Mouse (Mus musculus) granulocyte monocyte progenitor cell, adult 5-6 weeks (primary cell): Measurements from ENCODE around the gene Frat1. TPM values are rescaled to one million over a fixed set of nuclear protein-coding genes. Genes with fewer than 3 reads are reported as not detected.

Experiments used
- ATAC-seq: replicated peaks from 2 replicates; pipeline ENCODE4 v1.8.0; 2016; ENCODE audit warnings: mild to moderate bottlenecking, moderate TSS enrichment, inconsistent platforms; ENCODE audit not compliant: poor library complexity, severe bottlenecking
- total RNA-seq, 2 experiments: library from RNA; stranded (forward) in 1 of 2; stranded (reverse) in 1 of 2; fragments of 200-712, 200-1000 nt in 1 of 2; fragments of >200 nt in 1 of 2; fragmentation: Nextera tagmentation in 1 of 2; gene quantifications; 2 replicates each; pipeline ENCODE4 v1.2.3; 2014 to 2017

Frat1 gene
- total RNA-seq, 2 experiments from 2014 or later, result 2.6 to 11.2 TPM

DNA sequence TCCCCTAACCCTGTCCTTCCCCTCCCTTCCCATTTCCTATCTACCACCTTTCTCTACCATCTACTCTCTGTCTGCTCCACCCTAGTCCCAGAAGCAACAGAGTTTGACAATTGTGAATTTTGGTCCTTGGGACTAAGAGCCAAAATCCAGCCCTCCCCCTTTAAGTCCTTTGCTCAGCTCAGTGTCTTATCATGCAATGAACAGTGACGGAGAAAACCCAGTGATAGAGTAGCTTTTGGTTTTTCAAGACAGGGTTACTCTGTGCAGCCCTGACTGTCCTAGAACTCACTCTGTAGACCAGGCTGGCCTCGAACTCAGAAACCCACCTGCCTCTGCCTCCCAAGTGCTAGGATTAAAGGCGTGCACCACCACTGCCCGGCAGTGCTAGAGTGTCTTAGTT, 16.4 kb upstream of the Frat1 start:
- ATAC-seq, result no peak

DNA sequence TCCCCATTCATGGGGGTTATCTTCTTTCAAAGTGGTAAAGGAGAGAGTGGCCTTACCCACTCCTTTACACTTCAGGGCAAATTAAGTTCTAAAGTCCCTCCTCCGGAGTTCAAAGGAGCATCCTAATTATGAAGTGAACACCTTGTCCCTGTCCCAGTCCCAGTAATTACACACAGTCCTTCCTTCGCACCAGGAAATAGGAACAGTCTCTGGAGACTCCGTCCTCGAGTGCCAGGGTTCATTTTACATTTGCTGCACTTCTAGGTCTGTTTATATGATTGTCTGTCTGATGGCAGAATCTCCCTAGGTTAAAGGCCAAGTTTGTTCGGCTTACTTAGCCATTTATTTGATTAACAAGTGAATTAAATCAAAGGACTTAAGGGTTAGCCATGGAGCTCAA, 13.4 kb upstream of the Frat1 start:
- ATAC-seq, result no peak

DNA sequence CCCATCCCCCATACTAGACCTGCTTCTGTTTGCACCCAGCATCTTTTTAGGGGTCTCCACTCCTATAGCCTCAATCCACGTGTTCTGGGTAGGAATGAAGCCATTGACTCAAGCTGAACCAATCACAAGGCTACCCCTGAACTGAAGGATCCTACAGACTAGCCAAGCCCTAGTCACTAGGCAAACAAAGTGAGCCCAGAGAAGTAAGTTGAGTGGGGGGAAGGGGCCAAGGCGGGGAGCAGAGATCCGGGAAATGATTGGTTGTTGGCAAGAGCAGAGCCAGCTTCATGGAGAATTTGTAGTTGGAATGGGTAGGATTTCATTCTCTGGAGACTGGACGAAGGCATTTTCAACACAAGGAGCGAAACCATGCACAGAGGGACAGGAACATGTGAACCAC, 12.9 kb upstream of the Frat1 start:
- no peak for ATAC-seq

DNA sequence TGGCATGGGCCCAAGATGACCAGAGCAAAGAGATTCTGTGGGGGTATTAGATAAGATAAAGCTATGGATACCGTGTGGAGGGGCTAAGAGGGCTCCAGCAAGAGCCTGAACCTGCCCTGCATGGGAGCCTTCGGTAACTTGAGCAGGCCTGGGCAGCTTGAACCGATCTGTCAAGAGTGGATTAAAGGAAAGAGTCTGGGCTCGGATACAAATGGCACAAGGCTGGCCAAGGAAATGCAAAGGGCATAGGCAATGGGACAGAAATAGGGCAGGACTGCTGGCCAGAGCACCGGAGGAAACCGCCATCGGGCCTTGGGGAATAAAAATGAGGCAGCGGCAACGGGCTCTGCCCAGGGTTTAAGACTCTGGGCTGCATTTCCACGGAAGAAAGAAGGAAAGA, 12.4 kb upstream of the Frat1 start:
- ATAC-seq, result no peak

DNA sequence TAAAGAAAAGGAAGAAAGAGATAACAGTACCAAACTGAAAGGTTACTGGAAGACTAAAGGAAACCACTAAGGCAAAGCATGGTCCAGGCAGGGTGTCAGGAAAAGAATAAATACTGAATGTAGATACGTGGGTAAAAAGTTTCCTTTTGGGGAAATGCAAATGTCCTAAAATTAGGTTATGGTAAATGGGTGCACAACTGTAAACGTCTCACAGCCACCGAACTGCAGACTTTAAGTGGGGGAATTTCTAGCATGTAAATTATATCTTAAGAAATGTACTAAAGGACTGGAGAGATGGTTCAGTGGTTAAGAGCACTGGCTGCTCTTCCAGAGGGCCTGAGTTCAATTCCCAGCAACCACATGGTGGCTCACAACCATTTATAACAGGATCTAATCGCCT, 11.0 kb upstream of the Frat1 start:
- ATAC-seq, result no peak

DNA sequence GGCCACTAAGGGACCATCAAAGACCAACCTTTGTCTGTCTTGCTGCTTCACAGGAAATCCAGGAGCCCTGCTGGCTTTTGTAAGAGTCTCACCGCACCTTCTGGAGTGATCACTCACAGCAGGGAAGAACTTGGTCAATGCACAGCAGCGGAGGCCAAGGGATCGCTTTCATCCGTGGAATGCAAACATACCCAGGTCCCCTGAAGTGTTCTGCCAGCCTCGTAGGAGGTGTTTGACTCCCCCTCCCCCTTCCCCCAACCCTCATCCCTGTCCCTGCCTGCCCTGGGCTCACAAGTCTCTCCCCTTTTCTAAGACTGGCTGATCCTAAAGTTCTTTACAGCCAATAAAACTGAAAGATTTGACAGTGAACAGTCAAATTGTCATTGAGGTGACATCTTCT, 8.3 kb upstream of the Frat1 start:
- ATAC-seq, result no peak

DNA sequence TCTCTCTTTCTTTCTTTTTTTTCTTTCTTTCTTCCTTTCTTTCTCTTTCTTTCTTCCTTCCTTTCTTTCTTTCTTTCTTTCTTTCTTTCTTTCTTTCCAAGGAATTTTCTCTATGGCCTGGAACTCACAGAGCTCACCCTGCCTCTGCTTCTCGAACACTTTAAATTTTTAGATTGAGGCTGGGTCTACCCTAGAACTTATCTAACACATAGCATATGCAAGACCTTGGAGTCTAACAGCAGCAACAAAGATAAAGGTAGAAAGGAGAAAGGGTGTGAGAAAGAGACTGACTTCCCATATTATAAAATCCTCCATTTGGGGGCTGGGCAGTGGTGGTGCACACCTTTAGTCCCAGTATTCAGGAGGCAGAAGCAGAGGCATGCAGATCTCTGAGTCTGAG, 7.2 kb upstream of the Frat1 start:
- ATAC-seq, result no peak

DNA sequence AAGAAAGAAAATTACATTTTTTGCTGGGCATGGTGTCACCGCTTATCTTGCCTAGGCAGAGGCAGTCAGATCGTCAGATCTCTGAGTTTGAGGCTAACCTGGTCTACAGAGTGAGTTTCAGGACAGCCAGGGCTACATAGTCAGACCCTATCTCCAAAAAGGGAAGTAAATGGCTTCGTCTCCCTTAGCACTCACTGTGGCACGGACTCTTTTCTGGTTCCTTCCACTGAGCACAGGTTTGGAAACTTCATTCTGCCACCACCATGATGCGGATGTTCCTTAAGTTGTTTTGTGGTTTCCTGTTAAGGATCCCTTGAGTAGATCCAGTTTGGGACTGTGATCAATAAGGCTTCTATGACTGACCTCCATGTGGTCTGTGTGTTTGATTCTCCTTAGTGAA, 4.8 kb upstream of the Frat1 start:
- peak; percentile 59 for ATAC-seq

DNA sequence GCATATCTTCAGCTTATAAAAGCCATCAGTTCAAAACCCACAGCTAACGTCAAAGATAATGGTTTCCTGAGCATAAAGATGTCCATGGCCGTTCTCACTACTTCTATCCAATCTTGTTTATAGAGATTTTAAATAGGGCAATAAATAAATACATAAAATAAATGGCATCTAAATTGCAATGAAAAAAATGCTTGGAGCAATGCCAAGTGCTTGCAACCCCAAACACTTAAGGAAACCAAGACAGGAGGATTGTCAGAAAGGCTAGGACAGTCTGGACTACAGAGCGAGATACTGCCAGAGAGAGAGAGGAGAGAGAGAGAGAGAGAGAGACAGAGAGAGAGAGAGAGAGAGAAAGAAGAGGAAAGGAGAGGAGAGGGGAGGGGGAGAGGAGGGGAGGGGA, 3.2 kb upstream of the Frat1 start:
- no peak for ATAC-seq

DNA sequence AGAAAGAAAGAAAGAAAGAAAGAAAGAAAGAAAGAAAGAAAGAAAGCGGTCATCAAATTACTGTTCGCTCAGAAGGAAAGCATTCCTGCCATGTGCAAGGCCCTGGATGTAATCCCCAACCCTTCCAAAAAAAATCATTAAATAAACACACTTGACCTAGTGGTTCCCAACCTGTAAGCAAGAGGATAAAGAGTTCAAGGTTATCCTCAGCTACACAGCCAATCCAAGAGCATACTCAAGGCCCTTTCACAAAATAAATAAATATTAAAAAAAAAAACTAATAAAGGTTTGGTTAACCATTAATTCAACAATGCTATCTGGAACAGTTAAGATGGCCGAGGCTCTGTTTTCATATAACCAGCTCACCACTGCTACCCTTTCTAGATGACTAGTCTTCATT, 829 bp upstream of the Frat1 start:
- no peak for ATAC-seq

DNA sequence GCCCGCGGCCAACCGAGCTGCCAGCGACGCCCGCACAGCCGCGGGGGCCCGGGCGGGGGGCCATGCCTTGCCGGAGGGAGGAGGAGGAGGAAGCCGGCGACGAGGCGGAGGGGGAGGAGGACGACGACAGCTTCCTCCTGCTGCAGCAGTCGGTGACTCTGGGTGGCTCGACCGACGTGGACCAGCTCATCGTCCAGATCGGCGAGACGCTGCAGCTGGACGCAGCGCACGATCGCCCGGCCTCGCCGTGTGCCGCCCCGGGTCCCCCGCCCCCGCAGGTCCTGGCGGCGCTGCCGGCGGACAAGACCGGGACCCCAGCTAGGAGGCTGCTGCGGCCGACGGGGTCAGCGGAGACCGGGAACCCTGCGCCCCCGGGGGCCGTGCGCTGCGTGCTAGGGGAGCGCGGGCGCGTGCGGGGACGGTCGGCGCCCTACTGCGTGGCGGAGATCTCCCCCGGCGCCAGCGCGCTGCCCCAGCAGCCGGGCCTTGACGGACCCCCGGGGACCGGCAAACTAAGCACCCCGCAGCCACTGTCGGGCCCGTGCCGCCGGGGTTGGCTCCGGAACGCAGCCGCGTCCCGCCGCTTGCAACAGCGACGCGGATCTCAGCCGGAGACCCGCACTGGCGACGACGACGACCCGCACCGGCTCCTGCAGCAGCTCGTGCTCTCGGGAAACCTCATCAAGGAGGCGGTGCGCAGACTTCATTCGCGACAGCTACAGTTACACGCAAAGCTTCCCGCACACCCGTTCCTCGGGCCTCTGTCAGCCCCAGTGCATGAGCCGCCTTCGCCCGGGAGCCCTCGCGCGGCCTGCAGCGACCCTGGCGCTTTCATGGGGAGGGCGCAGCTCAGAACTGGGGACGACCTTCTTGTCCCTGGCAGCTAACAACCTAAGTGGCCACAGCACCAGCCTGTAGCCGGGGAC, 599 bp downstream of the Frat1 start:
- ATAC-seq, result peak; percentile 62

DNA sequence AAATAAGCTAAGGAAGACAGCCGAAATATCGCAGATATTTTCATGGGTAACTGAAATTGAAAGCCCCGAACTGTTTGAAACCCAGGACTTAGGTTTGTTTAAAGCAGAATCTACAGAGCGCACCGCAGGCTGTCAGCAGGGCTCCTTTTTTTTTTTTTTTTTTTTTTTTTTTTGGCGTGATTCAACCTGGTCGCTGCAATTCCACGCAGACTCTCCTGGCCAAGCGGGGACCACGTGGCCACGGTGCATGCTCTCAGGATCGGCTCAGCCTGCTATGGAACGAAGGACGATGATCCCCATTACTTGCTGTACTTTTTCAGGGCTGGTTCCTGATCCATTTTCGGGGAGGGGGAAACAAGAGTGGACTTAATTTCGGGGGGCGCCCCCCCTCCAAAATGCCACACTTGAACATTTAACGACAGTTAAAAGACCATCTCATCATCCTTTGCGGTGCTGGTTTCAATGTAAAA, 1.4 kb downstream of the Frat1 start:
- ATAC-seq, result no peak

DNA sequence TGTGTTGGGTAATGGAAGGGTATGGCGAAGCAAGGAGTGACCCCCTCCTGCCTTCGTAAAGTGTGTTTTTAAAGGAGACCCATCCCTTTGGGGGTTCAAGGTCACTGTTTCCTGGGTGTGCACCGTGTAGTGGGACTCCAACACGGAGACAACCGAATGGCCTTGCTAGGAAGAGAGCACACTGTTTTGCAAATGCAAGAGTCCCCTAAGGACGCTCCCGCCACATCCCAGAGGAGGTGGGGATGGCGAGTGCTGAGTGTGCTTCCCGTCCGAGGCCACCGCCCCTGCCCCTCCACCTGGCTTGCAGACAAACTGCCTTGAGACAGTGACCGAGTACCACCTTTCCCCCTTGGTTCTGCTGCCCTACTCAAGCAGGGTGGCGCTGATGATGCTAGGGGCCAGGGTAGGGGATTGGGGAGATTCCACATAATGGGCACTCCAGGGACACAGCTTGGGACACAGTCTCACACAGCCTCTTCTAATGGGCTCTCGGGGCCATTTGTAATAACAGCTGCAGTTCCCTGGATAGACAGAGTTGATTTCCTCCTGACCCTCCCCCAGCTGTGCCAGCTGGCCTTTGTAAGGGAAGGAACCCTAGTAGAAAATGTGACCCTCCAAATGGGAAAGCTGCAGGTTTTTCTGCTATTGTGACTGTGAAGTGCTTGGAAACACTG, 2.1 kb downstream of the Frat1 start:
- ATAC-seq, result no peak

DNA sequence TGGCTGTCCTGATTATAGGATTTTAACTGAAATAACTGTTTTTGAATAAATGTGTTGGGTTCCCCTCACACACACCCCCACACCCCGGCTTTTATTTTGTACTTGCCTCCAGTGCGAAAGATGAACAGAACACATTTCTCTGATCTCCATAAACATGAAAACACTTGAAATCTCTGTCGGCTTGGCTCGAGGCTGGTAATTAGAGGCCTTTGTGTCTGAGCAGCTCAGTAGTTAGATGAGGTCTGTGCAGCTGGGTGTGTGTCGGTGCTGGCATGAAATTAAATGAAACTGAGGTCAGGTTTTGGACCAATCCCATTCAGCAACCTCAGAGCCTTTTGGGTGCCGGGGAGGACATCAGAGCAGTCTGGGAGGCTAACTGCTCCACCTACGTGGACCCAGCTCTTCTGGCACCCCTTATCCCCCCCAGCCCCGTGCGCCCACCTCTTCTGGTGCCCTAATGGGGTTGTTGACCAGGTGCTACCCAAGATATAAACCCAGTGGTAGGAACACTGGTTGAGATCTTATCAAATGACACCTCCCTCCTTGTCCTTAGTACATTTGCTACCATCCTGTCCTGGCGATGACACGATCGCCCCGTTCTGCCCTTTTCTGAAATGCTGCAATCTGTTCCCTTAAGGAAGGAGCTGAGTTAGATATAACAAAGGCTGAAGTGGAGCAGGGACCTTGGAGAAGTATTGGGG, 2.9 kb downstream of the Frat1 start:
- no peak for ATAC-seq

DNA sequence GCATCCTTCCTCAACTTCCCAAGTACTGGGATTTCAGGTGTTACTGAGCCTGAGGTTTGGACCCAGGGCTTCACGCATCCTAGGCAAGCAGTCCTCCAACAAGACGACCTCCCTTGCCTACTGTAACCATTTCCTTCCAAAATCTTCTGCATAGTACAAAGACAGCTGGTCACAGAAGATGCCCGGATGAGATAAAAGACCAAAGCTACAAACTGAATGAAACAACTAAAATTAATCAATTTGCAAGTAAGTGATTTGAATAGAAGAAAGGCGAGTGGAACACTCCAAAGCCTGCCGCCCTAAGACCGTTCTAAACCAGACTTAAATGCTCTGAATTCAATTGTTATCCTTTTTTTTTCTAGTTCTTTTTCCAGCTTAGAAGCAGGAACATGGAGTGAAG, 5.6 kb downstream of the Frat1 start:
- no peak for ATAC-seq

DNA sequence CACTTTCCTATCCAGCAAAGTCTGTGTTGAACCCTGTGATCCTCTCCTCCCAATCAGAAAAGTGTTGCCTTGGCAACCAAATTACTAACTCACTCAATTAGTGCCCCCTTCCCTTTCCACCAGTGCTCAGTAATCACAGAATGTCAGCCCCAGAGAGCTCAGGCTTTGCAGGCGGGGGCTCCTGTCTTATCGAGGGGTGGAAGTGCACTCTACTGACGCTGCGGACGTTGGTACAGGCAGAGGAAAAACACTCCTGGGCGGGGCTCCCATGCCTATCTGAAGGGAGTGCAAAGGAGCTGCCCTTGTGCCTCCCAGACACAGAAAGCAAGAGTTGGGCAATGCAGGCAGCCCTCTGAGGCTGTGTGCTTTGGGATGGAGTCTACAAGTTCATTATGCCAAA, 6.0 kb downstream of the Frat1 start:
- ATAC-seq, result peak; percentile 56

DNA sequence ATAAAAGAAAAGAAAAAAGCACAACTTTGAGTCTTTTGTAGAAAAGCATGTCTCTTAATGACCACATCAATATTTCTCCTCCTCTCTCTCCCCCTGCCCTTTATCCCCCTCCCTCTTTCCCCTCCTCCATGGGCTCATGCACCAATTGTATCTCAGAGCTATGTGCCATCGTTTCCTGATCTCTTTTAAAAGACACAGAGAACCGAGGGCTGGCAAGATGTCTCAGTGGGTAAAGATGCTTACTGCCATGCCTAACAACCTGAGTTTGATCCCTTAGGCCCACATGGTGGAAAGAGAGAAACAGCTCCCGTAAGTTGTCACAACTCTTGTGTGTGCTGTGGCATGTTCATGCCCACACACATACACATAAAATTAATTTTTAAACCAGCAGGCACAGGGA, 6.9 kb downstream of the Frat1 start:
- no peak for ATAC-seq

DNA sequence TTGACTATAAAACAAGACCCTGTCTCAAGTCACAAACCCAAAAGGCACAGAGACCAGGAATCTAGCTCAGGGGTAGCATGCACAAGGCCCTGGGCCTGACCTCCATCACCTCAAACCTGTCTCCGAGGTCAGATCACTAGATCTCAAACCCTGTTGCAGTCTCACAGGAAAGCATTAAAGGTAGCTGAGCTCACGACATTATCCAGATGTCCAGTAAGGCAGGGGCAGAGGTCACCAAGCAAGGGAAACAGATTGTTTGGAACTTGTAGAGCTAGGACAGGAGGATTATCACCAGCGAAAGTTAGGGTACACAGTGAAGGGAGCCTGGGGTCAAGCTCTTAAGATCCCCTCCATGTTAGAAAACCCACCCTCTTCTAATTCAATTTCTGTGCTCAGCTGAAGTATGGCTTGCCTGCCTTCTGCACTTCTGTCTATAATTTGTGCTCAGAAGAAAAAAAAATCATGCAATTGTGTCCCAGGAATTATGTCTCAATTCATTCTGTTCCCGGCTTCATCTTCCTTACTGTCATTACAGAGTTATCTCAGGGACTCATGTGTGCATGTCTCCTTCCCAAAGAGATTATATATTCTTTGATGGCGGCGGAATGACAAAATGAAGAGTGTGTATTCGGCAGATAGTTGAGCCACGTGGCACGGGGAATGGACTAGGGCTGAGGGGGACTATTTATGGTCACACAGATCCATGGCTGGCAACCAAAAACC, 7.6 kb downstream of the Frat1 start:
- no peak for ATAC-seq

DNA sequence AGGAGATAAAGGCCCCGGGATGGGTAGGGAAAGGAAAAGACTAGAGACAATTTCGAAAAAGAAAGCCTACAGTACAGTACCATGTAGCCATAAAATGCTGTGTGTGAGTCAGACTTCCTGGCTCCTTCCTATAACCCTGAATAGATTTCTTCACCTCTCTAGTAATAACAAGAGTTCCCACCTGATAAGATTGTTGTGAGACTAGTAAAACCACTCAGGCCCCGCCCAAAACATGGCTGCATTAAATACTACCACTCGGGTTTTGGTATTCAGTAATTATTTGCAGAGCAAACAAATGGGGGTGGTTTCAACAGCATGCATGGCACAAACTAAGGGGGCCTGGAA, 8.1 kb downstream of the Frat1 start:
- ATAC-seq, result no peak

DNA sequence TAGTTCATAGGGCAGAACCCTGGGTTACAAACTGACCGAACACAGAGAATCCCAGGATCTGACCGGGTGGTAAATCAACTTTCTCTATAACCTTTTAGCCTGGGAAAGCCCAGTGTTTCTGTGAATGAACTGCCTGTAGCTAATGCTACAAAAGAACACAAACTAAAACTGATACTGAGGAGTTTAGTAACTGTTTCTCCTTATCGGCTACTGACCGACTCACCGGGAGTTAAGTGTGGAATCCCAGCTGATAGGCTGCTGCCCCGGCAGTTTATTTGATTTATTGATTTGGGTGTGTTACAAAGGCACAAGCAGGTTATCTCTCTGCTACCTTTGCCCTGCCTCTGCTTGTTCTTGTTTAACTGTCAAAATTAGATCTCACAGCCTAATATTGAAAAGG, 9.0 kb downstream of the Frat1 start:
- ATAC-seq, result no peak

DNA sequence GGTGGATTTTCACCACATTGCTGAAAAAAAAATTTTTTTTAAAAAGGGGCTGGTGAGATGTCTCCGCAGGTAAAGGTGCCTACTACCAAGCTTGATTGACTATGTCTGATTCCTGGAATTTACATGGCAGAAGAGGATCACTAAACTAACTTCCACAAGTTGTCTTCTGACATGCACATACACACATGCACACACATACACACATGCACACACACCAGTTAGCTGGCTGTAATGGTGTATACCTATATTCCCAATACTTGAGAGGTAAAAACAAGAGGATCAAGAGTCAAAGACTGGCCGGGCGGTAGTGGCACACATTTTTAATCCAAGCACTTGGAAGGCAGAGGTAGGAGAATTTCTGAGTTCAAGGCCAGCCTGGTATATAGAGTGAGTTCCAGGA, 9.9 kb downstream of the Frat1 start:
- ATAC-seq, result no peak
